Mouse (Mus musculus) thymus, adult 2 months (tissue): ENCODE data around the gene Atp2b2. TPM values are rescaled to one million over a fixed set of nuclear protein-coding genes. Genes with fewer than 3 reads are reported as not detected.

Experiments
- DNase-seq: peaks from one replicate; pipeline ENCODE4 v3.0.0; 2021
- H3K27ac ChIP-seq: fragments of 200-500 bp; 2 replicates; pipeline ENCODE4 v1.5.1; 2012; ENCODE audit warnings: low read length, control low read depth; ENCODE audit not compliant: control insufficient read depth, insufficient read depth
- H3K27me3 ChIP-seq: fragments of 200-500 bp; 2 replicates; pipeline ENCODE4 v1.6.1; 2012; ENCODE audit warnings: mild to moderate bottlenecking, low read length, moderate library complexity, mixed read lengths; ENCODE audit not compliant: control insufficient read depth, insufficient read depth
- H3K36me3 ChIP-seq: fragments of 200-500 bp; 2 replicates; pipeline ENCODE4 v1.6.1; 2012; ENCODE audit warnings: mild to moderate bottlenecking, low read length, moderate library complexity; ENCODE audit not compliant: control insufficient read depth, insufficient read depth
- H3K4me1 ChIP-seq: fragments of 200-500 bp; replicated peaks from 2 replicates; pipeline ENCODE4 v1.6.1; 2012; ENCODE audit warnings: low read length; ENCODE audit not compliant: control insufficient read depth, insufficient read depth
- H3K4me3 ChIP-seq: fragments of 200-500 bp; 2 replicates; pipeline ENCODE4 v1.5.1; 2012; ENCODE audit warnings: mild to moderate bottlenecking, low read length, control low read depth, moderate library complexity; ENCODE audit not compliant: control insufficient read depth, insufficient read depth
- CTCF ChIP-seq: fragments of 200-500 bp; IDR thresholded peaks from 2 replicates; pipeline ENCODE4 v1.5.1; 2012; ENCODE audit warnings: mild to moderate bottlenecking, control low read depth, low read length, moderate library complexity, borderline replicate concordance; ENCODE audit not compliant: control insufficient read depth, poor library complexity, insufficient read depth; ENCODE audit errors: extremely low read depth
- POLR2A ChIP-seq: fragments of 200-500 bp; IDR thresholded peaks from 2 replicates; pipeline ENCODE4 v1.6.1; 2012; ENCODE audit warnings: mild to moderate bottlenecking, low read length, control low read depth, moderate library complexity; ENCODE audit not compliant: control insufficient read depth, poor library complexity, insufficient read depth; ENCODE audit errors: extremely low read depth
- WGBS: fragments of 180-500 bp; shearing (Covaris S2); methylation state at CpG from one replicate; pipeline ENCODE4 v1.1.7; 2018; 5-methylcytosine and 5-hydroxymethylcytosine counted together
- polyA plus RNA-seq: library from polyadenylated mRNA; depleted of rRNA; stranded (reverse); fragments of >200 nt; gene quantifications from 2 replicates; pipeline ENCODE4 v1.2.3, GENCODE M21; 2012

The Atp2b2 gene
- polyA plus RNA-seq, 1 experiment = 0.23 TPM

- 93% methylated on average over 2 of the region's 2 CpGs for WGBS
- Histone ChIP-seq H3K27ac (no peak overlapping the region), H3K4me1 (no peaks in the 10 kb centered on the region), H3K36me3 (no peaks in the 10 kb centered on the region), H3K4me3 (no peak overlapping the region), H3K27me3 (no peaks in the 10 kb centered on the region)
- no peak for DNase-seq
- TF ChIP-seq POLR2A (no peak), CTCF (no peak)
Measured at GRCm38 (mm10) chr6:113961658-113962057, 80.8 kb downstream of the Atp2b2 start.

- WGBS = 59% methylated on average over 1 of the region's 1 CpGs
- no peaks in the 10 kb centered on the region for H3K27me3 ChIP-seq
- H3K4me1 ChIP-seq = no peaks in the 10 kb centered on the region
- DNase-seq = no peak
- H3K36me3 ChIP-seq = no peaks in the 10 kb centered on the region
- TF ChIP-seq POLR2A = no peak
- TF ChIP-seq CTCF = no peak
- H3K27ac ChIP-seq = no peak overlapping the region
- H3K4me3 ChIP-seq = no peak overlapping the region
Measured at GRCm38 (mm10) chr6:113959336-113959735, 83.1 kb downstream of the Atp2b2 start.

- TF ChIP-seq CTCF = no peak
- no peak for TF ChIP-seq POLR2A
- H3K4me3 ChIP-seq = no peak overlapping the region
- no peaks in the 10 kb centered on the region for H3K27me3 ChIP-seq
- no peak overlapping the region for H3K27ac ChIP-seq
- H3K36me3 ChIP-seq = no peaks in the 10 kb centered on the region
- WGBS = 66% methylated on average over 2 of the region's 2 CpGs
- DNase-seq = no peak
- H3K4me1 ChIP-seq = no peaks in the 10 kb centered on the region
Measured at GRCm38 (mm10) chr6:113958714-113959113, 83.7 kb downstream of the Atp2b2 start.

GRCm38 (mm10) chr6:113958003-113958402, 84.4 kb downstream of the Atp2b2 start:
- Histone ChIP-seq H3K36me3 (no peaks in the 10 kb centered on the region), H3K27ac (no peak overlapping the region), H3K27me3 (no peaks in the 10 kb centered on the region), H3K4me3 (no peak overlapping the region), H3K4me1 (no peaks in the 10 kb centered on the region)
- TF ChIP-seq CTCF (no peak), POLR2A (no peak)
- DNase-seq = no peak
- WGBS = 92% methylated on average over 5 of the region's 5 CpGs

GRCm38 (mm10) chr6:113957232-113957940, 85.0 kb downstream of the Atp2b2 start:
- H3K27ac ChIP-seq = no peak overlapping the region
- no peaks in the 10 kb centered on the region for H3K27me3 ChIP-seq
- 81% methylated on average over 19 of the region's 19 CpGs for WGBS
- H3K36me3 ChIP-seq = no peaks in the 10 kb centered on the region
- no peak for TF ChIP-seq CTCF
- H3K4me3 ChIP-seq = no peak overlapping the region
- no peak for DNase-seq
- no peaks in the 10 kb centered on the region for H3K4me1 ChIP-seq

- Histone ChIP-seq H3K36me3 (no peaks in the 10 kb centered on the region), H3K27ac (no peak overlapping the region), H3K4me1 (no peaks in the 10 kb centered on the region), H3K4me3 (no peak overlapping the region), H3K27me3 (no peaks in the 10 kb centered on the region)
- 95% methylated on average over 8 of the region's 8 CpGs for WGBS
- DNase-seq = no peak
- TF ChIP-seq POLR2A (no peak), CTCF (no peak)
Measured at GRCm38 (mm10) chr6:113947515-113947914, 94.9 kb downstream of the Atp2b2 start.

- no peak for DNase-seq
- Histone ChIP-seq H3K36me3 (no peaks in the 10 kb centered on the region), H3K27me3 (no peaks in the 10 kb centered on the region), H3K4me3 (no peak overlapping the region), H3K4me1 (no peaks in the 10 kb centered on the region), H3K27ac (no peak overlapping the region)
- no peak for TF ChIP-seq CTCF
- TF ChIP-seq POLR2A = no peak
- 48% methylated on average over 12 of the region's 12 CpGs for WGBS
Measured at GRCm38 (mm10) chr6:113942355-113942754, 100.1 kb downstream of the Atp2b2 start.
